Mouse (Mus musculus) neural tube, embryonic 14.5 days (tissue): Measurements from ENCODE around the gene Ero1lb. TPM values are rescaled to one million over a fixed set of nuclear protein-coding genes. Genes with fewer than 3 reads are reported as not detected.
"Not testable (repeated sequence)": the region's sequence is repeated elsewhere in the genome, so short reads cannot be mapped to it uniquely, and the experiment has no call there.

Source experiments
- ATAC-seq: fragments of 200-750 bp; cut with Nextera tagmentation; 2 replicates; pipeline ENCODE4 v1.8.0; 2017; ENCODE audit warnings: low read depth, mild to moderate bottlenecking, moderate TSS enrichment, moderate library complexity
- H3K27ac ChIP-seq: fragments of 300-500 bp; sonication (generic); 2 replicates; pipeline ENCODE4 v1.5.1; 2014; ENCODE audit warnings: low read depth, mild to moderate bottlenecking, control low read depth, low read length, moderate library complexity, mixed read lengths
- H3K27me3 ChIP-seq: fragments of 300-500 bp; sonication (generic); 2 replicates; pipeline ENCODE4 v1.6.1; 2014; ENCODE audit warnings: low read length; ENCODE audit not compliant: control insufficient read depth, insufficient read depth
- H3K36me3 ChIP-seq: fragments of 300-500 bp; sonication (generic); 2 replicates; pipeline ENCODE4 v1.6.1; 2014; ENCODE audit warnings: low read length, mixed read lengths; ENCODE audit not compliant: control insufficient read depth, insufficient read depth
- H3K4me1 ChIP-seq: fragments of 300-500 bp; sonication (generic); 2 replicates; pipeline ENCODE4 v1.6.1; 2014; ENCODE audit warnings: low read length; ENCODE audit not compliant: control insufficient read depth, insufficient read depth
- H3K4me2 ChIP-seq: fragments of 300-500 bp; sonication (generic); 2 replicates; pipeline ENCODE4 v1.6.1; 2014; ENCODE audit warnings: mild to moderate bottlenecking, low read depth, low read length, control low read depth
- H3K4me3 ChIP-seq: fragments of 300-500 bp; sonication (generic); 2 replicates; pipeline ENCODE4 v1.5.1; 2014; ENCODE audit warnings: low read depth, low read length, control low read depth, mixed read lengths
- H3K9ac ChIP-seq: fragments of 300-500 bp; sonication (generic); replicated peaks from 2 replicates; pipeline ENCODE4 v1.6.1; 2014; ENCODE audit warnings: low read depth, mild to moderate bottlenecking, control low read depth, low read length, mixed read lengths
- H3K9me3 ChIP-seq: fragments of 300-500 bp; sonication (generic); 2 replicates; pipeline ENCODE4 v1.6.1; 2016; ENCODE audit warnings: low read length; ENCODE audit not compliant: control insufficient read depth
- WGBS: fragments of 180-500 bp; shearing (Covaris S2); extraction: QIAGEN DNeasy Blood & Tissue Kit; methylation state at CpG from one replicate; pipeline ENCODE4 v1.1.7; 2014; 5-methylcytosine and 5-hydroxymethylcytosine counted together
- polyA plus RNA-seq: library from polyadenylated mRNA; unstranded; fragments of >200 nt; fragmentation: Nextera tagmentation; extraction: Ambion mirVana; gene quantifications from 2 replicates; pipeline ENCODE4 v1.2.1, GENCODE M21; 2014

Ero1lb gene
- polyA plus RNA-seq, 1 experiment from 2014 or later: 20.5 TPM

DNA sequence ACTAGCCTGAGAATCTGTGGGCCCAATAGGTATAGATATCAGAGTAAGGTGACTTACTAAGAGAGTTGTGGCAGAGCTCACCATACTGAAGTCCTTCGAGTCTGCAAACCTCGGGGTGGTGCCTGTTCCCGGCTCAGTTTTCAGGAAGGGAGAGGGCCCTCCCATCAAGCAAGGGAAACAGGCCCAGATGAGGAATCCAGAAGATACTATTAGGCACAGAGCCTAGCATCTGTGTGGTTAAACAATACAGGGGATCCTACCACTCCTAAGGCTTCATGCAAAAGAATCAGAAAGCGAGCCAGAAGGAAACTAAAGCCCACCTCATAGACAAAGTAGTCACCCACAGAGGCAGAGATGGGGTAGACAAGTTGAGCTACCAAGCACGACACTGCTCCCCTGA lies 81.0 kb downstream of the Ero1lb start:
- H3K36me3 ChIP-seq, ATAC-seq, H3K27me3 ChIP-seq, H3K27ac ChIP-seq, H3K4me2 ChIP-seq, H3K9ac ChIP-seq, H3K4me1 ChIP-seq, H3K9me3 ChIP-seq, H3K4me3 ChIP-seq: not testable (repeated sequence)
- WGBS: 90% methylated on average over 4 of the region's 5 CpGs

DNA sequence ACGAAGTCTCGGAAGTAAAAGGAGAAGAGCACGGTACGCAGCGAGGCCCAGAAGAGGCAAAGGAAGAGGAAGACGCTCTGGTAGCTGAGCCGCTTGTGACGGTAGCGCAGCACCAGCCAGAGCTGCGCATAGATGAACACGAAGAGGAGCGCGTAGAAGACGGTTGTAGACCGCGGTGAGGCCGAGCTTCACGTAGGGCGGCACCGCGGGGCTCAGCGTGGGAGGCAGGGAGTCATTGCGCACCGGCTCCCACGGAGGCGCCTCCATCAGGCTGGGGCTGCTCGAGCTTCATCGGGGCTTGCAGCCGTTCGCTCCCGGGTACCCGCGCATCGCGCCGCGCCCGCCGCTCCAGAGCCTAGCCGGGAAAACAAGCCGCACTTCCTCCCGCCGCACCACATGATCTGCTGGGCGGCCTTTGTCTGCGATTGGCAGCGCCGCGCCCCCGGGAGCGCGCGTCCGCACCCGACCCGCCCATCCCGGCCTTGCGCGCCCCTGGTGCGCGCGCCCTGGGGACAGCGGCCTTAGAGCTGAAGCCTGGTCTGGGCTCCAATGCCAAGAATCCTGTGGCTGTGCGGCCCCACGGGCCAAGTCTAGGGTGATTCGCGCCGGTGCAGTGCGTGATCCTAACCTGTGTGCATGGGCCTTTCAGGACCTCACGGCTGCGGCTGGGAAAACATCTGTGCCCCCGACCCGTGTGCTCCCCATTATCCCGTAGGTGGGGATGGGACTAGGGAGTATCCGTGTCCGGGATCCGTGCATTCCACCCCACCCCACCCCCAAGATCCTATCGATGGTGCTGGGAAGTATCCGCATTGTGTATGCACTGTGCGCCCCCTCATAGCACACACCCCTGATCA lies 84.6 kb downstream of the Ero1lb start:
- not testable (repeated sequence) for H3K9me3 ChIP-seq, H3K27ac ChIP-seq, H3K27me3 ChIP-seq, H3K4me1 ChIP-seq, H3K36me3 ChIP-seq
- Histone ChIP-seq H3K4me2 (peak overlapping the region; percentile 44; the same call in 1 of the 2 replicates), H3K9ac (peak overlapping the region; percentile 55; the same call in 1 of the 2 replicates), H3K4me3 (peak overlapping the region; percentile 31)
- WGBS: 1% methylated on average over 39 of the region's 79 CpGs
- ATAC-seq: peak; percentile 94

DNA sequence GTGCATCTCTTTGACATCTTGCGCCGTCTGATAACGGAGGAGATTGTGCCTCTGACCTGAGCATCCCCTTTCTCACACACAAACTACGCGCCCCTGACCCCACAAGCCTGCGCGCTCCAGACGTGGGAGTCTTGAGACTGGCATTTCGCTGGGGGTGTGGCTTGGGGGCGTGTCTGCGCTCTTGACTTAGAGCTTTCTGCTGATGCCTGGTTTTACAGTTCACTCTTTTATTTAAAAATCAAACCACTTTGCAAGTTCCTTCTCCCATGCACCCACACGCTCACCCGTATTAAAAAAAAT lies 85.2 kb downstream of the Ero1lb start:
- not testable (repeated sequence) for H3K4me1 ChIP-seq, H3K27ac ChIP-seq
- 0 out of 2 replicates have a peak overlapping the region, but pooled peaks have one; percentile 32 for H3K9ac ChIP-seq

More for the DNA sequence above, 85.2 kb downstream of the Ero1lb start:
- H3K9me3 ChIP-seq, H3K27me3 ChIP-seq, H3K36me3 ChIP-seq: not testable (repeated sequence)
- Histone ChIP-seq H3K4me3 (peak overlapping the region; percentile 31), H3K4me2 (peak overlapping the region; percentile 44; the same call in 1 of the 2 replicates)
- WGBS: under 1% methylated on average over 10 of the region's 13 CpGs
- ATAC-seq: peak; percentile 82

Other genes with a start within 250 kb of the Ero1lb start
- 4.8 and 5.4 TPM in 2 replicates for gene Actn2, start 225.1 kb upstream of the Ero1lb start, polyA plus RNA-seq
- gene Heatr1, start 170.8 kb upstream of the Ero1lb start, polyA plus RNA-seq: 17.0 and 21.1 TPM in 2 replicates
- gene Lgals8, start 100.9 kb upstream of the Ero1lb start, polyA plus RNA-seq: 21.4 and 25.5 TPM in 2 replicates
- gene Edaradd, start 45.4 kb upstream of the Ero1lb start, polyA plus RNA-seq: 1.6 TPM in 2 replicates
- not detected in 2 replicates for gene Prl2c3, start 234.2 kb downstream of the Ero1lb start, polyA plus RNA-seq